Mouse (Mus musculus) R1 (cell line): ENCODE results near the gene Grm4.

Source experiments
- DNase-seq: peaks from one replicate; pipeline ENCODE4 v3.0.0-alpha.2; 2018; ENCODE audit warnings: low read depth, low spot score

The Grm4 gene

DNA sequence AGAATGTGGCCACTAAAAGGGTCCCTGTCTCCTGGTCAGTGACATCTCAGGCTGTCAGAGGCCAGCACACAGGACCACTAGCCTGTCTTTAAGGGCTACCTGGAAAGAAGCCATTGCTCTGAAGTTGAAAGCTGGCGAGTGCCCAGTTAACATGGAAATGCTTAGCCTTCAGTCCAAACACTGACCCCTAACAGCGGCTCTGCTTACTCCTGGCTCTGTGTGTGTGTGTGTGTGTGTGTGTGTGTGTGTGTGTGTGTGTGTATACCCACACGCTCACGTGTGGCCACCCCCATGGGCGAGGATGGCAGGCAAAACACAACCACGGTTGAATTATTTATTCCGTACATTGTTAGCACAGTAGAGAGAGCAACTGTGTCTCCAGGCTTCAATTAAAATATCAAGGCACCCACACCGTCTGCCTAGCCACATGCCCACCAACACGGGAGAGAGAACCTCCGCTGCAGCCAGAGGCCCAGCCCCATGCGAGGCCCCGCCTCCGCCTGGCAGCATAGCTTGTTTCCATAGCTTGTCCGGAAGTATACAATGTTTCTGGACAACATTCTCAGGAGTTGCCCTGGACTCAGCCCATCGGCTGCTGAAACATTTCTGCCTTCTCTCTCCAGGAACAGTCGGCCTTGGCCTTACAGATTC, 32.9 kb downstream of the Grm4 start:
- no peak for DNase-seq

DNA sequence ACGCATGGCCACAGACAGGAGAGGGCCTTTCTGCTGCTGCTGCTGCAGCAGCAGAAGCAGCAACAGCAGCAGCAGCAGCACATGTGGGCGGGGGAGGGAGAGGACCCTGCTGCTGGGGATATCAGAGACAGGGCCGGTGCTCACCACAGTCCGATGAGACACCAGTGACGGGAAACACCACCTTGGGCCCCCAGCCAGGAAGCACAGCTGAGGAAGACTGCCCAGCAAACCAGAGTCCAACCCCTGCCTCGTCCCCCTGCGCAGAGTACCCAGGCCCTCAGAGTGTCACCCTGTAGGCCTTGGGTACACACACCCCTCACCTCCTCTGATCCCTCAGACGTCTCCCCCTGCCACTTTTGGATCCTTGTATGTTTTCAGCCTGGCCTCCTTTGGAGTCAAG, 35.3 kb downstream of the Grm4 start:
- no peak for DNase-seq

DNA sequence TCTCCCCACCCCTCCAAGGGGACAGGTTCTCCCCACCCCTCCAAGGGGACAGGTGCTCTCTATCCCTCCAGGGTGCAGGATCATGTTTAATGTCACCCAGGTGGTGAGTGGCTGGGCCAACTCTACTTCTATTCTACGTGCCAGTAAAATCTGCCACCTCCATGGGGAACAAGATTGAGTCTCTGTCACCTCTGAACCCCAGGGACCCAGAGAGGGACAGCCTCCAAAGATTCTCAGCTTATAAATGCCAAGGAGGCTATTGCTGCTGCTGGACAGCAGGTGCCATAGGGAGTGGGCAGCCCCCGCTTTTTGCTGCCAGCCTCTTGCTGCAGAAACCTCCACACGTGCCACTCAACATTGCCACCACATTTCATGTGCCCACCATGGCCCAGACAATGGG, 37.6 kb downstream of the Grm4 start:
- no peak for DNase-seq

DNA sequence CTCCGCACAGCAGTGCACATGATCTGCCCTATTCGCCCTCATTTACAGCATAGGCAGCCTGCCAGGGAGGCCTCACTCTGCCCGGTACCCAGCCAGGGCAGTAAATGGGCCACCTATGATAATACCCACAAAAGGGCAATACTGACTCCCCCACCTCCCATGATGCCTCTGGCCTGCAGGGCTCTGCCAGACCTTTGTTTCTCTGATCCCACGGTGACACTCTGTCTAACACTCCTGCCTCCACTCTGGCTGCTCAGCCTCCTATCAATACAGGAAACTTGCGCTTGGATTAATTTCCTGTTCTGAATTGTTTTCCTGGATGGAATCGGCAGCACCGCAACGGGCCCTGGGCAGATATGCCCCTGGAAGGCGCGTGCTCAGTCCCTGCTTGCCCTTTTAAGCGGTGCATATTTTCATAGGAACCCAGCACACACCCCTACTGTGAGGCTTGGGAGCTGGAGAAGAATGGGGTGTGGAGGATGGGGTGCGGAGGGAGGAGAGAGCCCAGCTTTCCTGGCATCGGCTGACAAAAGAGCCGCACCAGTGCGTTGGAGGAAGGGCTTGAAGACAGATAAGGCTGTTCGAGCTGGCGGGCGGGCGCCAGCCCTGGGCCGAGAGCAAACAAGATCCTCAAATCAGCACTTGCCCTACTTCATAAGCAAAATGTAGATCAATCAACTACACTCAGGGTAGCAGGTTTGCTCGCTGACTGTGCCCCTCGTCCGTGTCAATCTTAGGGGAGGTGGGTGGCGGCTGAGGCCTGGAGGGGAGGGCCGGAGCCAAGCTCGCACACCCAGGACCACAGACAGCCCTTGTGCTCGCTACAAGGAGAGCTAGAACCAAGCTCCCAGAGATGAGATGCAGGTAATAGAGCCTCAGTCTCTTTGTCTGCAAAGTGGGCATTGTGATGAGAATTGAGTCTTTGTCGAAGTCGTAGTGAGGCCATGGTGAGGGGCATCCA, 40.8 kb downstream of the Grm4 start:
- no peak for DNase-seq

DNA sequence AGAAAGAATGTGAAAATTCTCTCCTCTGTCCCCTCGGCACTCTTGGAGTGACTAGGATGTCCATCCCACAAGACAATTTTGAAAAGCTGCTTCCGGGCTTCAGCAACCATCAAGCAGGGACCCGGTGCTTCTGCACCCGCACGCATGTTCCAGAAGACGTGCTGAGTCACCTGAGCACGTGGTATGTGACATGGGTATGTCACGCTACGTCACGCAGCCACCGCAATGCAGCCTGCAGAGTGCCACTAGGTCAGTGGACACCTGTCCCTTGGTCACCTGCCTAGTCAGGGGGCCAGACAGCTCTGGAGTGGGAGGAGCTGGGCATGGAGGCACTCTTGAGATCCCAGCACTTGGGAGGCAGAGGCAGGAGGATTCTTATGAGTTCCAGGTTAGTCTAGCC, 45.6 kb downstream of the Grm4 start:
- no peak for DNase-seq

DNA sequence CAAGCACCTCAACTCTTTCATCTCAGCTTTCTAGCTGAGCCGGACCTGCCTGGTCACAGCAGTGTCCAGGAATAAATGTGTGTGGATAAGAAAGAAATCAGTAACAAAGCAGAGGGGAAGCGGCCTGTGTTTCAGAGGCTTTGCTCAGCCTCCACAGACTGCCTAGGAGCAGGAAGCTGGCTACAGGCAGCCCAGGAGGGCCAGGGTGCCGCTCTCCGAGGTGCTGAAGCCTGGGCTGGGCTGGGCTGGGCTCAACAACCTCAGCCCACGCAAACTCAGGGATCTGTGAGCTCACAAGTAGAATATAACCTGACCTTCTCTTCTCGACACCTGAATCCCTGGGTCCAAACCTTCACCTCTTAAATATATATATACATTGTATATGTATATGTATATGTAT, 54.6 kb downstream of the Grm4 start:
- peak; percentile 64 for DNase-seq

DNA sequence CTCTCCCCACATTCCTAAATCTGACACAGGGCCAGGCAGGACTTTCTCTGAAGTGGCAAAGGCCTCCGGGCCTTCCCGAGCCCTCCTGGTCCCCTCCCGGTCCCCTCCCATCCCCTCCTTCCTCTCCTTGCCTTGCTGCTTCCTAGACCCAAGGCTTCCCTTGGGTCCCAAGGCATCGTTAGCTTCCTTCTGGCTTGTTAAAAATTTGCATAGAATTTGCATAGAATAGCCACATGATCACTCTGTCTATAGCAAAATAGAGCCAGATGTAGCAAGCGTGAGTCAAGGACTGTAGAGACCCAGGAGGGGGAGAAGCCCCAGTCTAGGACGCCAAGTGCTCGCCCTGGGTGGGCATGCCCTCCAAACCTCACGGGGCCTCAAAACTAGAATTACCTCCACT, 55.3 kb downstream of the Grm4 start:
- no peak for DNase-seq

DNA sequence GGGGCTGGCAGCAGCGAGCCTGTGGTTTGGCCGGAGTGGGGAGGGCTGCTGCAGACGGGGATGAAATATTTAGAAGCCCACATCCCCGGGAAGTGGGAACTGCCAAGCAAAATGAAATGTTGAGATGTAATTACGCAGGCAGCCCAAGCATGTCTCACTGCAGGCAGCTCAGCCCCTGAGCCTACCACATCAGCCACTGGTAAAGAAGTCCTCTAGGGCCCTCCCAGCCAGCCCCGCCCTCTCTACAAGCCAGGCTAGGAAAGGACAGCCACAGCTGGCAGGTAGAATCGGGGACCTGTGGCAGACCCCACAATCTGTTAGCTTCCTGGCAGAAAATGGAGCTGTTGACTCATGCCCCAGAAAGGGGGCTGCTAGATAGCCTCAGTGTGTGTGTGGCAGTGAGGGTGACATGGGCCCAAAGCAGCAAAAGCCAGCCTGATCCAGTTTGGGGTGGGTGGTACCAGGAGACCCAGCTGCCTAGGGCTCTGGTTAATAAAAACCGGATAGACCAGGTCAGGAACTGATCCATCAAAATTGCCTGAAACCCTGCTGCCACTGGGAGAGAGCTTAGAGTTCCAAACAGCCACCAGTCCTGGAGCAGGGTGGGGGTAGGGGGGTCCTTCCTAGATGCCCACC, 56.8 kb downstream of the Grm4 start:
- DNase-seq: no peak

DNA sequence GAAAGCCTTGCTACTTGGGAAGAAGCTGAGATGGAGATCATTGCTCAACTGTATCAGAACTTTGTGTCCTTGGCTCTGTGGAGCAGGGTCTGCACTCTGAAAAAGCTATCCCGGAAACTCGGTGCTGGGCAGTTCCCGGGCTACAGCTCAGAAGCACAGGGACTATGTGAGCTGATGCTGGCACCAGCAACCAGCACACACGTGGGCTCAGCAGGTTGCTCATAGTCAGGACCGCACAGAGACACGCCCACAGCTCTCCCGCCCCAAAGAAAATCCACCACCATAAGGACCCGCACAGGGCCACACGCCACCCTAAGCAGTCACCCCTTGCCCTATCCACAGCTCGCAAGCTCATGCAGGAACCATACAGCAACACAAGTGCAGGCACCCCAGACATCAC, 61.2 kb downstream of the Grm4 start:
- DNase-seq: no peak

DNA sequence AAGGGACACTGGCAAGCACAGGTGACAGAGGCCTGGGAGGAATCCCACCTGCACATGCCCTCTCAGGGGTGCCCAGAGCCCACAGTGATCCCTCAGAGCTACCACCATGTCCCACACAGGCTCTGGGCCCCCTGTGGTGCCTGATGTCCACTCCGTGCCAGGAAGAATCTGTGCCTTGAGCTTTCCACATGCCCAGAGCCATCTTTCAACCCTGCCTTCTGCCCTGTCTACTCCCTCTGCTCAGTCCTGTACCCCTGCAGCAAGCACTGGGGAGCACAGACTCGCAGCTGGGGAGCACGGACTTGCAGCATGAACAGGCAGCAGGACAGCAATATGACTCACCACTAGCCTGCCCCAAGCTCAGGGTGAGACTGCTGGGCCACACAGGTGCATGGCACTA, 62.0 kb downstream of the Grm4 start:
- no peak for DNase-seq

DNA sequence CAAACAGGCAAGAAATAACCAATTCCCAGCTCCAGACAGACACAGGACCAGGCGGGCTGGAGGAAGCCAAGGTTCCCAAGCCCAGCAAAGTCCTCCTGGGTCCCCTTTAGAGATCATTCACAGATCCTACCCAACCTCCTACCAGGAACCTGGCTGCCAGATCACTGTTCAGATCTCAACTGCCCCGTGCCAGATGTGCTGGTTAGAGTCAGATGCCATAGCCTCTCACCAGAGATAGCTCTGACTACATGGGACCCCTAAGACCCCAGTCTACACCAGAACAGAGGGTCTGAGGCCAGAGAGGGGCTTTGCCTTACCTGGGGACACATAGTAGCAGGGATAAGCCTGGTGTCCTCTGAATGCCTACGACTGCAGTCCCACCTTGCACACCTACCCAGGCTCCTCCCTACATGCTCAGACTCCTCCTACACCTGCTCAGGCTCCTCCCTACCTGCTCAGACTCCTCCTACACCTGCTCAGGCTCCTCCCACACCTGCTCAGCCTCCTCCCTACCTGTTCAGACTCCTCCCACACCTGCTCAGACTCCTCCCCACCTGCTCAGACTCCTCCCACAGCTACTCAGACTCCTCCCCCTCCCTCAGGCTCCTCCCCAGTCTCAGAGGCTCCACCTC, 63.2 kb downstream of the Grm4 start:
- DNase-seq: no peak

DNA sequence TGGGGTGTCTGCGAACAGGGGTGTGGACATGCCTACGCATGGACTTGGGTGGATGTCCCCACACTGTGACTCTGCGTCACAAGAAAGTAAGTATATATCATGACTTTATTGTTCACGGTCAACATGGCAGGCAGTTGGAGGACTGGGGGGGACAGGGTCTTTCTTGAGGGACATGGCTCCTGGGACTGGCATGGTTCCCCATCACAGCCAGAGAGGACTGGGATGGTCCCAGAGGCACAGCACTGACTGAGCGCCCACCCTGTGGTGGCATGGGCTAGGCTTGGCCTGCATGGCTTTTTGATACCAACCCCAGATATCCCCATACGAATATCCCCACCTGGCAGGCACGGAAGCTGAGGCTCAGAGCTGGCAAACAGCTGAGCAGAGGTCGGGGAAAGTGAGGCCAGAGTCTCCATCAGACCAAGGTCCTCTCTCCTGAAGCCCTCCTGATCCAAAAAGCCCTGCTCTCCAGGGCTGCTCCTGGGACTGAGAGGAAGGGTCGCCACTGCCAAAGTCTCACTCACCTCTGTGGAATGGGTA, 64.1 kb downstream of the Grm4 start:
- no peak for DNase-seq

DNA sequence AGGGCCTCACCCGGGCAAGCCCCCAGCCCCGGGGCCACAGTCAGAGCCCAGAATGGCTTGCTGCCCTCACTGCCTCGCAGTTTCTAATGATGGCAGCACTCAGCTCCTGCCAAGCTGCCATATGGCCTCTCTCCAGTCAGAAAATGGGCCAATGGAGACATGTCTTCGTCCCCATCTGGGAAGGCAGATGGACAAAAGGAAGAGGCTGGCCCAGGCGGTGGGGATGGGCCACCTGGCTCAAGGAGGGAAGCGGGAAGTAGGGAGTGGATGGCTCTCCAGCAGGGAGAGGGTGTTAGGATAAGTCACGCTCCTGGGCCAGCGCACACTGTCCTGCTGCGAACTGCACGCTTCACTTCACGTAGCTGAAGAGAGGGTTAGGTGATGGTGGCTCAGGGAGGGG, 64.8 kb downstream of the Grm4 start:
- DNase-seq: no peak

DNA sequence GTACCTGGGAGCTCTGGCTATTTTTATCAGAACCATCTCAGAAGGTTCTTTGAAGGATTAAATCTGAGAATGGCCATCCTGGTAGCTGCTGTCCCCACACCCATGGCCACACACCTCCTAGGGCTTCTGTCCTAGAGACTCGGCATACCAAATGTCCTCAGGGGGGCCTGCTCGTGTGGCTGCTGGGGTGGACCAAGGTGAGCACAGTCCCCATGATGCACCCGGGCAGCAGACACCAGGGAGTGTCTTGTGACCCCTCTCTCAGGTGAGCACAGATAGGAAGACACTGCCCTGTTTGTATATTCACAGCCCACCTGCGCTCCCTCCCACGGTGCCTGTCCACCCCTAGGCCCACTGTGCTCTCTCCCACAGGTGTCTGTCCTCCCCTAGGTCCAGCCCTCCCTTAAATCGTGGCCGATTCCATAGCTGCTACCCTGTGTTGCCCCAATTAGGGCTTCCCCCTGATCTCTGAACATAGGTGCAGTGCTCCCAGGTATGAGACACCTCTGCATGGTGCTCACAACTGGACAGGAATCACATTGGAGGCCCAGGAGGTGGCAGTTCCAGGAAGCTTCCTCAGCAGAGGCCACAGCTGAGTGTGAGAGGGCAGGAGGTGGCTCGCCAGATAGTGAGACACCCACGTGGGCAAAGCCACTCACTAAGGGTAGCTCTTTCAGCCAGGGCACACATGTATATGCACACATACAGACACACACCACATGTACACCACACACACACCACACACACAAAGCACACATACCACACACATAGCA, 66.0 kb downstream of the Grm4 start:
- DNase-seq: no peak

DNA sequence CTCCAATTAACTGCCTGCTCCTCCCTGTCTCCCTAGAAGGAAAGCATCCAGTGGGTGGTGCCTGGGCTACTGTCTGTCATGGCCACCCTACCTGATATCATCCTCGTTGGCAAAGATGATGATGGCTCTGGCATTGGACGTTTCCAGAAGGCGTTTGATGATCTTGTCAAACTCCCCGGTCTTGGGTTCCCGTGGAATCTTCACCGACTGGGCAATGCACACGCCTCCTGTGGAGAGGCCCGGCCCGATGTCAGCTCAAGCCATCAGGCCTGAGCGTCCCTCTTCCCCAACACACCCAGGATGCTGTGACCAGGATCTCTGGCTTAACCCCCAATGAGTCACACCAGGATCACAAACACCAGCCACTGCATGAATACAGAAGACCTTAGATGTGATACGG, 66.8 kb downstream of the Grm4 start:
- DNase-seq: no peak

DNA sequence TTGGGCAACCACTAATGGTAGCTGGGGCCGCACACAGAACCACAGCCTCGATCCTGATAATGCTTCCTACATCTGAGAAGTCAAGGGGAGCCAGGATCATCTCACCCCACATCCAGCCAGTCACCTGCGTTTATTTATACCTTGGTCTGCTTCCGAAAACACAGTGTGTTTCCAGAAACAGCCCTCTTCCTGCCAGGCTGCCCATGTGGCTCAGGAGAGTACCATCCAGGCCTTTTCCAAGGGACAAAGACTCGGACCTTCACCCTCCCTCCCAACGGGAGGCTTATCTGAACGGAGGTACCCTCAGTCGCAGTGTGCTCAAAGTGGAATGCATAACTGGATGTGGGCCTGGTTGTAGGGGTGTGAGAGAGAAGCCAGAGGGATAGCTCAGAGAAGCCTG, 68.2 kb downstream of the Grm4 start:
- DNase-seq: no peak

DNA sequence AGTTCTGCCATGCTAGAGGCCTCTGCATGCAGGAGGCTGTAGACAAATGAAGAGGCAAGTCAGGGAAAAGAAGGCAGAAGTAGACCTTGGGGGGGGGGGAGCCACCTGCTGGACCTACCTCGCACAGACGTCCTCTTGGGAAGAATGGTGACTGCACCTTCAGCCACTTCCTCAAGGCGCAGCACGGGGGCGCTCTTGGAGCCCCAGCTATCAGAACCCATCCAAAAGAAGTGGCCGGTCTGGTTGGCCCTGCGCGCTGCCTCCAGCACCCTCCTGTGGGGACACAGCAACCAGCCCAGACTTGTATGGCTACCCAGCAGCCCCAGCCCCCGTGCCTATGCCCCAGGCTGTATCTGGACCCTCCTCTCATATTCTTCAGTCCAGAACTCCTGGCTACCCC, 69.4 kb downstream of the Grm4 start:
- peak; percentile 80 for DNase-seq

DNA sequence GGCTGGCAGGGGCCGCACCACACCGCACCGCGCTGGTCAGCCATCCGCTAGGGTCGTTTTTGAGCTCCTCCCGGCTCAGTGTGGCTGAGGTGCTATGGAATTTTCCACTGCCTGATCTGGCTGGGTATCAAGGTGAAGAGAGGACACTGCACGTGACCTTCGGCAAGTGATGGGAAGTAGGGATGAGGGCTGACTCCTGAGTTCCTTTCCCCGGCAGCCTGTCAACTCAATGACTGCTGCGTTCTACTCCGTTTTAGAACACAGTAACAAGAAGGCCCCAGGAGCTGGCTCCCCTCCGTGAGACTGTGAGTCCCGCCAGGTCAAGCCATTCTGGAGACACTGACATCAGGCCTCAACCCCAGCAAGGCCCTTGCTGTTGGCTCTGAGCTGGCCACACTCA, 70.0 kb downstream of the Grm4 start:
- DNase-seq: no peak

DNA sequence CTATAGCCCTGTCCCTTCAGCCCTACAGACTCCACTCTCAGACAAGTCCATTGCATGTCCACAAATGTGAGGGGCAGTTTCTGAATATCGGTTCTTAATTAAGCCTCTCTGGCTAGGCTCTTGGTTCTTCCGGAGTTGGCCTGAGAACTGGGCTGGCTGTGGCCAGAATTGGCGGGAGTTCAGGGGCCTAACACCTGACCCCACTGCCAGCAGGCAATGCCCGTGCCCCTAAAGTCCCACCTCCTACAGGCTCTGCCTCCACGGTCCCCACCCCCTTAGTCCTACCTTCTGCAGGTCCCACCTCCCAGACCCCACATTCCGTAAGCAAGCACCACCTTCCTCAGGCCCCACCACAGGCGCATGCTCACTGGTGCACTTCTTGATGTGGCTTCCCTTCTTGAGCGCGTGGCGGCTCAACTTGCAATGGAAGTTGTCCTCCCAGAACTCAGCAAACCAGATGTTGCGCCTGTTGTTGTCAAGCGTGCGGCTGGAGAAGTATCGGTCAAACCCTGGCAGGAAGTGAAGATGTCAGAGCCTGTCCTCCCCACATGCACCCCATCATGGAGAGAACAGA, 71.4 kb downstream of the Grm4 start:
- DNase-seq: peak; percentile 7

DNA sequence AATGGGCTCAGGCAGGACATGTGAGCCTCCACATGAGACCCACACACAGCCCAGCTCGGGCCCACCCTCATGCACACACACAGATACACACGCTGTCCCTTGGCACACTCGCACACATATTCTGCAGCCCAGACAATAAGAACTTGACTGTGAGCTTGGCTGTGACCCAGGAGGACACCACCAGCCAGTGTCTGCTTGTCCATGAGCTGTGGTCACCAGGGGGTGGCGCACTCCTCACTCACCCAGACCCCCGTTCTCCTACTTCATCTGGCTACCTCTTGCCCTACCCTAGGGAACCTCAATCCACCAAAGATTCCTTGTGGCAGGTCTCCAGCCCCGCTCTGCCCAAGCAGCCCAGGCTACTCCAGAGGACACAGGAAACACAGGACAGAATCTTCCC, 72.5 kb downstream of the Grm4 start:
- no peak for DNase-seq
